In the genomic region with DNA sequence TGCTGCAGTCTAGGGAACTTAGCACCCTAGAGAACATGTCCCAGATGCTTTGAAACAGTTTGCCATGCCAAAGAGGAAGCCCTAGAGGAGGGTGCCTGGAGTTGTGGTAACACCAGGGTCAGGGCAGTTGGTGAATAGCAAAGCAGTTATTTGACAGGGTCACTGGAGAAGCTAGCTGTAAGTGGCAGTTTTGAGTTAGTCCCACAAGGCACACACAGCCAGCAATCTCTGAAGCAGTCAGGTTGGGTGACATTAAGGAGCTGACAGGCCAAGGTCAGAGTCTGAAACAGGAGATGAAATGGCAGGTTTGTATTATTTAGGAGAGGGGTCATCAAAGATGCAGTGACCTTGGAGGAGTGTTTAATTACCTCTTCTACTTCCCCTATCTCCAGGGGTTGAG, we compare ENCODE assay signal across 13 mouse cellular contexts.
A peak's percentile ranks its signal among the peaks of the same experiment; 100 is the strongest.
DNase-seq lines count a peak whose midpoint lies in the region.
"Had no signal": no experiment of that assay in that cellular context is flagged by ENCODE, and none has a peak within 500 bp of the region (broad histone marks: within the 10 kb centered on the region; RNA-seq: fewer than 3 reads in every experiment).

No protein-coding gene starts in this region.

- peak; percentile 6 to 53 for DNase-seq in adrenal gland, adult (ENCODE audit: inconsistent age in 2 of 2, low spot score in 1 of 2)
- no peak for DNase-seq in adrenal gland, adult 18-20 months (ENCODE audit: low spot score in 2 of 2)
- peak; percentile 5 for DNase-seq in adrenal gland, adult 8-10 months
- no peak for DNase-seq in adrenal gland, postnatal 25 days
- DNase-seq in adrenal gland, postnatal 10 days: peak; percentile 16
- DNase-seq in spleen, postnatal 36 days (ENCODE audit: low spot score in 2 of 2): no peak
- DNase-seq: B cell, adult 2 months; cerebellum, adult 11-12 months; cerebellum, adult 2 months; cerebellum, adult 9-10 months; cerebellum, postnatal 10 days; cerebellum, postnatal 25 days; forebrain, postnatal 0 days had no signal

Comparison
In these comparisons a context has a peak if more than half of its experiments do, and no peak if none do; other contexts are left out.
1. DNase-seq: peak in adrenal gland, adult (2 of 2), adrenal gland, adult 8-10 months (single experiment) and adrenal gland, postnatal 10 days (single experiment); none in adrenal gland, adult 18-20 months (0 of 2), adrenal gland, postnatal 25 days (single experiment) and spleen, postnatal 36 days (0 of 2).